Mouse (Mus musculus): ENCODE results near the gene Pip4k2a.

The Pip4k2a gene

GRCm38 (mm10) chr2:18890227-18891001 lies 107.5 kb downstream of the Pip4k2a start:
- DNase-seq, result no peak

GRCm38 (mm10) chr2:18884277-18884676 lies 113.6 kb downstream of the Pip4k2a start:
- DNase-seq, result no peak

GRCm38 (mm10) chr2:18874626-18875025 lies 123.3 kb downstream of the Pip4k2a start:
- DNase-seq, result no peak

- no peak for DNase-seq
These were observed 123.9 kb downstream of the Pip4k2a start for GRCm38 (mm10) chr2:18874063-18874462.

GRCm38 (mm10) chr2:18873440-18873839 lies 124.5 kb downstream of the Pip4k2a start:
- DNase-seq, result no peak

- DNase-seq, result peak; percentile 77
These were observed 125.1 kb downstream of the Pip4k2a start for GRCm38 (mm10) chr2:18872797-18873196.

- DNase-seq, result no peak
These were observed 126.8 kb downstream of the Pip4k2a start for GRCm38 (mm10) chr2:18871087-18871486.

GRCm38 (mm10) chr2:18867069-18867468 lies 130.9 kb downstream of the Pip4k2a start:
- no peak for DNase-seq

GRCm38 (mm10) chr2:18864719-18865118 lies 133.2 kb downstream of the Pip4k2a start:
- DNase-seq, result no peak

GRCm38 (mm10) chr2:18861607-18862158 lies 136.2 kb downstream of the Pip4k2a start:
- no peak for DNase-seq

- DNase-seq, result no peak
These were observed 137.2 kb downstream of the Pip4k2a start for GRCm38 (mm10) chr2:18860686-18861085.

GRCm38 (mm10) chr2:18857952-18858351 lies 140.0 kb downstream of the Pip4k2a start:
- DNase-seq, result no peak

- DNase-seq, result no peak
These were observed 141.5 kb downstream of the Pip4k2a start for GRCm38 (mm10) chr2:18856461-18856860.

GRCm38 (mm10) chr2:18855246-18855645 lies 142.7 kb downstream of the Pip4k2a start:
- no peak for DNase-seq

- DNase-seq, result no peak
These were observed 144.6 kb downstream of the Pip4k2a start for GRCm38 (mm10) chr2:18853345-18853744.

- DNase-seq, result no peak
These were observed 147.3 kb downstream of the Pip4k2a start for GRCm38 (mm10) chr2:18850657-18851056.

GRCm38 (mm10) chr2:18848074-18848629 lies 149.8 kb downstream of the Pip4k2a start:
- DNase-seq, result no peak

- DNase-seq, result no peak
These were observed 155.4 kb downstream of the Pip4k2a start for GRCm38 (mm10) chr2:18842527-18842926.

GRCm38 (mm10) chr2:18841051-18841450 lies 156.9 kb downstream of the Pip4k2a start:
- DNase-seq, result no peak

- no peak for DNase-seq
These were observed 158.4 kb downstream of the Pip4k2a start for GRCm38 (mm10) chr2:18839532-18839931.

- no peak for DNase-seq
These were observed 162.5 kb downstream of the Pip4k2a start for GRCm38 (mm10) chr2:18835266-18835908.

- DNase-seq, result no peak
These were observed 164.8 kb downstream of the Pip4k2a start for GRCm38 (mm10) chr2:18833024-18833590.

- DNase-seq, result no peak
These were observed 166.7 kb downstream of the Pip4k2a start for GRCm38 (mm10) chr2:18831031-18831774.
